Mouse (Mus musculus) hindbrain, embryonic 11.5 days (tissue): ENCODE measurements around the gene Crispld2. TPM values are rescaled to one million over a fixed set of nuclear protein-coding genes. Genes with fewer than 3 reads are reported as not detected.

Source experiments
- ATAC-seq: fragments of 200-750 bp; cut with Nextera tagmentation; 2 replicates; pipeline ENCODE4 v1.8.0; 2017; ENCODE audit warnings: mild to moderate bottlenecking, moderate TSS enrichment, moderate library complexity; ENCODE audit not compliant: low FRiP score
- DNase-seq: peaks from one replicate; pipeline ENCODE4 v3.0.0-alpha.2; 2015; ENCODE audit warnings: low spot score
- H3K27ac ChIP-seq: fragments of 300-500 bp; sonication (generic); 2 replicates; pipeline ENCODE4 v1.5.1; 2014; ENCODE audit warnings: mild to moderate bottlenecking, low read depth, low read length
- H3K27me3 ChIP-seq: fragments of 300-500 bp; sonication (generic); 2 replicates; pipeline ENCODE4 v1.6.1; 2014; ENCODE audit warnings: mild to moderate bottlenecking, low read length, moderate library complexity, mixed read lengths; ENCODE audit not compliant: control insufficient read depth, insufficient read depth
- H3K36me3 ChIP-seq: fragments of 300-500 bp; sonication (generic); 2 replicates; pipeline ENCODE4 v1.6.1; 2014; ENCODE audit warnings: mild to moderate bottlenecking, low read length, moderate library complexity, mixed read lengths; ENCODE audit not compliant: control insufficient read depth, insufficient read depth
- H3K4me1 ChIP-seq: fragments of 300-500 bp; sonication (generic); replicated peaks from 2 replicates; pipeline ENCODE4 v1.6.1; 2014; ENCODE audit warnings: low read length, mixed read lengths; ENCODE audit not compliant: control insufficient read depth, insufficient read depth
- H3K4me2 ChIP-seq: fragments of 300-500 bp; sonication (generic); replicated peaks from 2 replicates; pipeline ENCODE4 v1.6.1; 2014; ENCODE audit warnings: mild to moderate bottlenecking, low read depth, low read length
- H3K4me3 ChIP-seq: fragments of 300-500 bp; sonication (generic); 2 replicates; pipeline ENCODE4 v1.5.1; 2014; ENCODE audit warnings: low read depth, low read length
- H3K9ac ChIP-seq: fragments of 300-500 bp; sonication (generic); 2 replicates; pipeline ENCODE4 v1.6.1; 2014; ENCODE audit warnings: low read depth, low read length
- H3K9me3 ChIP-seq: fragments of 300-500 bp; sonication (generic); 2 replicates; pipeline ENCODE4 v1.6.1; 2016; ENCODE audit warnings: low read length; ENCODE audit not compliant: control insufficient read depth
- WGBS: fragments of 180-500 bp; shearing (Covaris S2); extraction: QIAGEN DNeasy Blood & Tissue Kit; methylation state at CpG from one replicate; pipeline ENCODE4 v1.1.7; 2014; 5-methylcytosine and 5-hydroxymethylcytosine counted together
- polyA plus RNA-seq: library from polyadenylated mRNA; unstranded; fragments of >200 nt; fragmentation: Nextera tagmentation; extraction: Ambion mirVana; gene quantifications from 2 replicates; pipeline ENCODE4 v1.2.1, GENCODE M21; 2014

Crispld2 gene
- polyA plus RNA-seq, 1 experiment from 2014 or later, result 2.1 TPM

GRCm38 (mm10) chr8:120044907-120045306, 52.7 kb downstream of the Crispld2 start:
- 92% methylated on average over 8 of the region's 8 CpGs for WGBS

DNA sequence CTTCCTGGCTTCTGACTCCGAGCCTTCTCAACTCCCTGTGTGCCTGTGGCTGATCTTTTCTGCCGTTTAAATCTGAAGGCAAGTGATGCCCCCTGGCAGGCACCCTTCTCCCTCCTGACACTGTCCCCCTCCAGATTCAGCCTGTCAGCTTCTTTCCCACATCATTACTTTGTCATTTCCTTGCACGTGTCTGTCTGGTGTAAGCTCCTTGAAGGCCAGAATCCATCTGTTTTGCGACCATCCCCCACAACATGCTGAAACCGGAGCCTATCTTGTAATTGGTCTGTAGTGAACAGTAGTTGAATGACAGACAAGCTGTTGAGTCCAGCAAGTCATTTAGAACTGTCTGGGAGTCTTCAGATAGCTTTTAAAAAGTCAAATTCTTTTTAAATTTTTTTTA, 53.2 kb downstream of the Crispld2 start:
- ATAC-seq, result no peak
- no peaks in the 10 kb centered on the region for H3K27me3 ChIP-seq
- no peak overlapping the region for H3K9ac ChIP-seq
- no peak for DNase-seq
- WGBS, result 64% methylated on average over 5 of the region's 5 CpGs
- H3K36me3 ChIP-seq, result no peaks in the 10 kb centered on the region
- no peak overlapping the region for H3K27ac ChIP-seq
- H3K4me1 ChIP-seq, result no peaks in the 10 kb centered on the region
- H3K9me3 ChIP-seq, result no peaks in the 10 kb centered on the region
- H3K4me2 ChIP-seq, result no peak overlapping the region
- H3K4me3 ChIP-seq, result no peak overlapping the region

More at GRCm38 (mm10) chr8:120044907-120045306, 52.7 kb downstream of the Crispld2 start:
- no peak overlapping the region for H3K4me3 ChIP-seq
- ATAC-seq, result no peak
- H3K27me3 ChIP-seq, result no peaks in the 10 kb centered on the region
- no peak overlapping the region for H3K4me2 ChIP-seq
- no peak overlapping the region for H3K27ac ChIP-seq
- DNase-seq, result no peak
- no peaks in the 10 kb centered on the region for H3K9me3 ChIP-seq
- H3K4me1 ChIP-seq, result no peaks in the 10 kb centered on the region
- H3K9ac ChIP-seq, result no peak overlapping the region
- H3K36me3 ChIP-seq, result no peaks in the 10 kb centered on the region

DNA sequence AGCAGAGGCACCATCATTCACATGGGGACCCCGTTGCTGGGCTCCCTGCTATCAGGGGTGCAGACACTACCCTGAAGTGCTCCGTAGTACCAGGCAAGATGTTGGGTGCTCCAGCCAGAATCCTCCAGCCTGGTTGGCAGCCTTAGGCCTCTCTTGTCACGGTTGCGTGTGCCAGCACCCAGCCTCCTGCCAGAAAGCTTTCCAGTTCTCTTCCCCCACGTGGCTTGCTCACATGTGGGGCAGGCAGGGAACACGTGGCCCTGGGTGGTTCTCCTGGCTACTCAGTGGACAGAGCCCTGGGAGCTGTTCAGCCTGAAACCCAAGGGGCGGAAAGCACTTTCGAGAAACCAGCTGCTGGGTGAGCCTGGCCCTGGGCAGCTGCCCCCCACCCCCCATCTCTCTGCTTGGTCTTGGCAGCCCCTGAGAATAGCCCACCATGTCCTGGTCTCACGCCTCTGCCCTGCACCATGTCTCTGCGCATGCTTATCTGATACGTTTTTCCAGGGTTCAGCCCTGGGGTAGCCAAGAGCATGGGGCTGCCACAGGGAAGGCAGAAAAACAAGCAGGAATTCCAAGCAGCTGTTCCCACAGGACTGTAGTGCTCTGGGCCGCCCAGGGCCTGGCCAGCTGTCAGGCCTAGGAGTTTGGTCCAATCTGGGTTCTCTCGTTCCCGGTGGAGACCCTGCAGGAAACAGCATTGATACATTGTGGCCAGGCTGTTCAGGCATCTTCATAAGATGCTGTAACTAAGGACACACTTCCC, 54.2 kb downstream of the Crispld2 start:
- H3K27ac ChIP-seq, result no peak overlapping the region; the same call in 1 of the 2 replicates
- H3K4me3 ChIP-seq, result no peak overlapping the region
- ATAC-seq, result no peak
- no peaks in the 10 kb centered on the region for H3K4me1 ChIP-seq
- H3K27me3 ChIP-seq, result no peaks in the 10 kb centered on the region
- 70% methylated on average over 14 of the region's 14 CpGs for WGBS
- no peak overlapping the region for H3K4me2 ChIP-seq
- no peaks in the 10 kb centered on the region for H3K9me3 ChIP-seq
- no peak for DNase-seq
- no peaks in the 10 kb centered on the region for H3K36me3 ChIP-seq
- no peak overlapping the region for H3K9ac ChIP-seq

- no peaks in the 10 kb centered on the region for H3K36me3 ChIP-seq
- no peaks in the 10 kb centered on the region for H3K4me1 ChIP-seq
- H3K4me2 ChIP-seq, result no peak overlapping the region
- no peaks in the 10 kb centered on the region for H3K27me3 ChIP-seq
- no peaks in the 10 kb centered on the region for H3K9me3 ChIP-seq
- H3K27ac ChIP-seq, result no peak overlapping the region
- ATAC-seq, result no peak
- 78% methylated on average over 13 of the region's 13 CpGs for WGBS
- DNase-seq, result no peak
- no peak overlapping the region for H3K9ac ChIP-seq
- no peak overlapping the region for H3K4me3 ChIP-seq
Measured at GRCm38 (mm10) chr8:120049949-120050348, 57.7 kb downstream of the Crispld2 start.

- WGBS, result 73% methylated on average over 10 of the region's 10 CpGs
- Histone ChIP-seq H3K9ac (no peak overlapping the region), H3K9me3 (no peaks in the 10 kb centered on the region), H3K4me3 (no peak overlapping the region), H3K4me2 (no peak overlapping the region), H3K27ac (no peak overlapping the region), H3K27me3 (no peaks in the 10 kb centered on the region), H3K36me3 (no peaks in the 10 kb centered on the region), H3K4me1 (no peaks in the 10 kb centered on the region)
- ATAC-seq (no peak), DNase-seq (no peak)
Measured at GRCm38 (mm10) chr8:120050376-120050775, 58.1 kb downstream of the Crispld2 start.

- 78% methylated on average over 4 of the region's 4 CpGs for WGBS
- H3K36me3 ChIP-seq, result no peaks in the 10 kb centered on the region
- H3K27me3 ChIP-seq, result no peaks in the 10 kb centered on the region
- no peak overlapping the region for H3K27ac ChIP-seq
- H3K4me2 ChIP-seq, result no peak overlapping the region
- H3K9ac ChIP-seq, result no peak overlapping the region
- no peak for ATAC-seq
- no peak overlapping the region for H3K4me3 ChIP-seq
- DNase-seq, result no peak
- no peaks in the 10 kb centered on the region for H3K9me3 ChIP-seq
- no peaks in the 10 kb centered on the region for H3K4me1 ChIP-seq
Measured at GRCm38 (mm10) chr8:120051006-120051405, 58.8 kb downstream of the Crispld2 start.

DNA sequence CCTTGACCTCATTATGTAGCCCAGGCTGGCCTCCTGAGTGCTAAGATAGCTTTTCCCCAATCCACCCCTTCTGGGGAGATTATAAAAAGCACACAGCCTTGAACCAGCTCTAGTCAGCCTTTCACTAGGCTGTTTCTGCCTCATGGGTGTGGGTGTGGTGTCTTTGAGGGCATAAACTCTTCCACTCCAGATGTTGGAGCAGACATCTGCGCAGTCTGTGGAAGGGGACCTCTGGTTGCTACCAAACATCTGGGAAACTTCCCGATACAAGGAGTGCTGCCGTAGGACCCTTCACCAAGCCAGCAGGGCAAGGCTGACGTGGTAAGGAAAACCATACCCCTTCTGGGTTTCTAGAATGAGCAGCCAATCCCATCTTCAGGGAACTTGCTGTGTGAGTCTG, 59.7 kb downstream of the Crispld2 start:
- no peak overlapping the region for H3K4me2 ChIP-seq
- no peak for ATAC-seq

DNA sequence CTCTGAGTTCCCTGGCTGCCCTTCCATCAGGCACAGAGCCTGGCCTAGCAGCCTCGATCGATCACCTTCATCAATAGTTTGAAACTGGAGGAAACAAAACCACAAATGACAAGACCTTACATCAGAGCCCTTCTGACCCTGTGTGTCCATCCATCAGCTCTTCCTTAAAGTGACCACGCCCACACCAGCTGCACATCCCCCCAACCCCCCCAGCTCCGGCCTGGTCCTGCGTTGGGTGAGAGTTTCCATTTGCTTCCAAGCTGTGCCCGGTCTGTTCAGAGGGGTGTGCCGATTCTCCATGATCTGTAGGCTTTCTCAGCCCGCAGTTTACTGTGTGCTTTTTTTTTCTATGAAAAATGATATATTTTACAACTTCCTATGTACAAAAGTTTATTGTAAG, 60.1 kb downstream of the Crispld2 start:
- DNase-seq (no peak), ATAC-seq (no peak)
- no peak overlapping the region for H3K27ac ChIP-seq
- no peaks in the 10 kb centered on the region for H3K27me3 ChIP-seq
- no peak overlapping the region for H3K4me3 ChIP-seq
- no peaks in the 10 kb centered on the region for H3K36me3 ChIP-seq
- H3K4me1 ChIP-seq, result no peaks in the 10 kb centered on the region
- H3K9ac ChIP-seq, result no peak overlapping the region
- no peaks in the 10 kb centered on the region for H3K9me3 ChIP-seq
- H3K4me2 ChIP-seq, result no peak overlapping the region
- 78% methylated on average over 8 of the region's 8 CpGs for WGBS

More for the DNA sequence above, 59.7 kb downstream of the Crispld2 start:
- no peaks in the 10 kb centered on the region for H3K36me3 ChIP-seq
- no peak overlapping the region for H3K27ac ChIP-seq
- no peaks in the 10 kb centered on the region for H3K9me3 ChIP-seq
- H3K9ac ChIP-seq, result no peak overlapping the region
- WGBS, result 83% methylated on average over 4 of the region's 4 CpGs
- no peak overlapping the region for H3K4me3 ChIP-seq
- no peaks in the 10 kb centered on the region for H3K27me3 ChIP-seq
- no peaks in the 10 kb centered on the region for H3K4me1 ChIP-seq
- no peak for DNase-seq

DNA sequence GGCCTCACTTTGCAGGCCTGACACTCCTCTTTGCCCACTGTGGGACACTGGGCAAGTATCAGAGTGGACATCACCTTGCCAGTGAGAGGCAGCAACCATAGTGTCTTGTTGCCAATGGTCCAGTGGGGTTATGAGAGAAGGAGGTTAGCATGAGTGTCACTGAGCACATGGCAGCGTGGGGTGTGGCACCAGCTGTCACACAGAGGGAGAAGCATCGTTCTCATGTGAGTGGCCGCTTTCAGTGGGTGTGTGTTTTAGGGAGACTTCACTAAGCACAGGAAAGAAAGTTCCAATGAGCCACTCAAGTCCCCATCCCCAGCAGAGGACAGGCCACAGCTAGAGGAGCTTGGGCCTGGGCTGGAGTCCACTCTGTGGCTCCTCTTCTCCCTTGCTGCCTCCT, 62.6 kb downstream of the Crispld2 start:
- Histone ChIP-seq H3K9ac (no peak overlapping the region), H3K4me2 (no peak overlapping the region), H3K27me3 (no peaks in the 10 kb centered on the region), H3K27ac (no peak overlapping the region), H3K9me3 (no peaks in the 10 kb centered on the region), H3K36me3 (no peaks in the 10 kb centered on the region), H3K4me3 (no peak overlapping the region), H3K4me1 (no peaks in the 10 kb centered on the region)
- ATAC-seq (no peak), DNase-seq (no peak)
- WGBS, result 89% methylated on average over 3 of the region's 3 CpGs
